Mouse (Mus musculus): ENCODE results near the gene Rce1. TPM values are rescaled to one million over a fixed set of nuclear protein-coding genes. Genes with fewer than 3 reads are reported as not detected.

The Rce1 gene
- total RNA-seq (2023) = 43.7 TPM

GRCm38 (mm10) chr19:4625179-4625828 lies at the start of gene Rce1:
Gene Rce1, minus strand, starts transcription at chr19:4625641.

GRCm38 (mm10) chr19:4615151-4616093 lies 10.0 kb downstream of the Rce1 start, which contains the start of gene Lrfn4:
Gene Lrfn4, minus strand, starts transcription at chr19:4615667.

Other genes with a start within 250 kb of the Rce1 start
- 132 TPM for gene Kdm2a, start 227.4 kb downstream of the Rce1 start, total RNA-seq (2023)
- 1.1 TPM for gene Rhod, start 186.2 kb downstream of the Rce1 start, total RNA-seq (2023)
- gene Syt12, start 148.2 kb downstream of the Rce1 start, total RNA-seq (2023) = not detected
- not detected for gene 2010003K11Rik, start 127.1 kb downstream of the Rce1 start, total RNA-seq (2023)
- gene Pcx, start 115.2 kb downstream of the Rce1 start, total RNA-seq (2023) = 3.6 TPM
- 0.50 TPM for gene Lrfn4, start 10.0 kb downstream of the Rce1 start, total RNA-seq (2023)
- not detected for gene Gm960, start 73.0 kb upstream of the Rce1 start, total RNA-seq (2023)
- not detected for gene Sptbn2, start 85.5 kb upstream of the Rce1 start, total RNA-seq (2023)
- gene Rbm4b, start 130.9 kb upstream of the Rce1 start, total RNA-seq (2023) = 27.9 TPM
- 81.1 TPM for gene Rbm4, start 168.3 kb upstream of the Rce1 start, total RNA-seq (2023)
- 26.8 TPM for gene Gm21992, start 186.0 kb upstream of the Rce1 start, total RNA-seq (2023)
- gene Rbm14, start 186.0 kb upstream of the Rce1 start, total RNA-seq (2023) = 92.3 TPM
- 42.2 TPM for gene Ccs, start 213.7 kb upstream of the Rce1 start, total RNA-seq (2023)
- not detected for gene Ccdc87, start 213.7 kb upstream of the Rce1 start, total RNA-seq (2023)
- 11.4 TPM for gene Ctsf, start 229.5 kb upstream of the Rce1 start, total RNA-seq (2023)

Measured in CD4-positive naive resting alpha-beta T cell, adult 76 days (primary cell).